Mouse (Mus musculus): ENCODE data around the gene Gm21680.
"Not testable (repeated sequence)": the region's sequence is repeated elsewhere in the genome, so short reads cannot be mapped to it uniquely, and the experiment has no call there.

Gm21680 gene

DNA sequence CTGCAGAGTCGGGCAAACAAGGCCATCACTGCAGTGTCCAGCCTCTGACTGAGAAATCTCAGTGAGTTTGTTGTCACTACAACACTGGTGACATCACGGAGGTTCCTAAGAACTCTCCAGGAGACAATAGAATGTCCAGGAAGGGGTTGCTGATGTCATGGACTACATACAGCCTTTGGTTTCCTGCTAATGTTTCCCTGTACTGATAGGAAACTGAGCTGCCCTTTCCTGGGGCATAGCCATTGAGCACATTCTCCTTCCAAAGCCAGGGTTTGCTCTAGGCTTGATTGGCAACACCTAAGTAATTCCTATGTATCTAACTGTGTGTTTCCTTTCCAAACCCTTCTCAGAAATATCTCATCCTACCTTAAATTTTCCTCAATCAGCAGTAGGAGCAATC lies at the start of gene Gm21680:
Gm21680 (minus strand) TSS at position 101 of the 400 bp plus-strand sequence.
- not testable (repeated sequence) for DNase-seq (ENCODE audit: low read depth, low spot score)

DNA sequence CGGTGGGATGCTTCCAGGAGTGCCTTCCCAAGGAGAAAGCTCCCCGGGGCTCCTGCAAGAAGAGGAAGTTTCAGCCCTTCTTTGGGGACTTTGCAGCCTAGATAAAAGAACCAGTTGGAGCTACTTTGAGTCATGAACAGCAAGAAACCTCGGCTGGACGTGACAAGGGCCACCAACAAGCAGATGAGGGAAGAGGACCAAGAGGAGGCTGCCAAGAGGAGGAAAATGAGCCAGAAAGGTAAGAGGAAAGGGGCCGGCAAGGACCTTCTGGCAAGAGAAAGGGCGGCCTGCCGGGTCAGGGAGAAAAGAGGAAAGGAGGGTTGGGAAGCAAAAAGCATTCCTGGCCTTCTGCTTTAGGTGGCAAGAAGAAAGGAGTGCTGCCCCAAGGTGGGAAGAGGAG lies 35.2 kb upstream of the Gm21680 start:
- not testable (repeated sequence) for DNase-seq (ENCODE audit: low read depth, low spot score)

DNA sequence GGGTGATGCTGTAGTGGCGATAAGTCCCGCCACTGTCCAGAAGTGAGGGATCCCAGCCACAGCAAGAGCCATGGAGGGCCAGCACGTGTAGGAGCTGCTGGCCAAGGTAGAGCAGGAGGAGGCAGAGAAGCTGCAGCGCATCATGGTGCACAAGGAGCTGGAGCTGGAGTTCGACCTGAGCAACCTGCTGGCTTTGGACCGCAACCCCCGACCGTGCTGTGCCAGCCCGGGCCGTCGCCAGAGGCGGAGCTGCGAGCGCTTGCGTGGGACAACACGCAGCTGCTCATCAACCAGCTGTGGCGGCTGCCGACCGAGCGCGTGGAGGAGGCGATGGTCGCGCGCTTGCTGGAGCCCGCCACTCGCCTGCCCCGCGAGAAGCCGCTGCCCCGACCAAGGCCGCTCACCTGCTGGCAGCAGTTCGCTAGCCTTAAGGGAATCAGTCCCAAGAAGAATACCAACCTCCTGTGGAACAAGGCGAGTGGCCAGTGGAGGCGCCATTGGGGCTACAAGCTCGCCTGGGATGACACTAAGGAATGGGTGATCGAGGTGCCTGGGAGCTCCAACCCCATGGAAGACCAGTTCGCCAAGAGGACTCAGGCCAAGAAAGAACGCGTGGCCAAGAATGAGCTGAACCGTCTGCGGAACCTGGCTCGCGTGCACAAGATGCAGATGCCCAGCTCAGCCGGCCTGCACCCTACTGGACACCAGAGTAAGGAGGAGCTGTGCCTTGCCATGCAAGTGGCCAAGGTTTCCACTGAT lies 34.7 kb upstream of the Gm21680 start:
- DNase-seq (ENCODE audit: low read depth, low spot score): peak; percentile 37

DNA sequence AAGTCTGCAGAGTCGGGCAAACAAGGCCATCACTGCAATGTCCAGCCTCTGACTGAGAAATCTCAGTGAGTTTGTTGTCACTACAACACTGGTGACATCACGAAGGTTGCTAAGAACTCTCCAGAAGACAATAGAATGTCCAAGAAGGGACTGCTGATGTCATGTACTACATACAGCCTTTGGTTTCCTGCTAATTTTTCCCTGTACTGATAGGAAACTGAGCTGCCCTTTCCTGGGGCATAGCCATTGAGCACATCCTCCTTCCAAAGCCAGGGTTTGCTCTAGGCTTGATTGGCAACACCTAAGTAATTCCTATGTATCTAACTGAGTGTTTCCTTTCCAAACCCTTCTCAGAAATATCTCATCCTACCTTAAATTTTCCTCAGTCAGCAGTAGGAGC lies 32.2 kb upstream of the Gm21680 start, which contains the start of gene Gm1979:
Gm1979 (minus strand) TSS at position 101 of the 400 bp plus-strand sequence.
- DNase-seq (ENCODE audit: low read depth, low spot score): not testable (repeated sequence)

DNA sequence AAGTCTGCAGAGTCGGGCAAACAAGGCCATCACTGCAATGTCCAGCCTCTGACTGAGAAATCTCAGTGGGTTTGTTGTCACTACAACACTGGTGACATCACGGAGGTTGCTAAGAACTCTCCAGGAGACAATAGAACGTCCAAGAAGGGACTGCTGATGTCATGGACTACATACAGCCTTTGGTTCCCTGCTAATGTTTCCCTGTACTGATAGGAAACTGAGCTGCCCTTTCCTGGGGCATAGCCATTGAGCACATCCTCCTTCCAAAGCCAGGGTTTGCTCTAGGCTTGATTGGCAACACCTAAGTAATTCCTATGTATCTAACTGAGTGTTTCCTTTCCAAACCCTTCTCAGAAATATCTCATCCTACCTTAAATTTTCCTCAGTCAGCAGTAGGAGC lies 16.1 kb upstream of the Gm21680 start, which contains the start of gene Gm21698:
Gm21698 (minus strand) TSS at position 101 of the 400 bp plus-strand sequence.
- DNase-seq (ENCODE audit: low read depth, low spot score): not testable (repeated sequence)

DNA sequence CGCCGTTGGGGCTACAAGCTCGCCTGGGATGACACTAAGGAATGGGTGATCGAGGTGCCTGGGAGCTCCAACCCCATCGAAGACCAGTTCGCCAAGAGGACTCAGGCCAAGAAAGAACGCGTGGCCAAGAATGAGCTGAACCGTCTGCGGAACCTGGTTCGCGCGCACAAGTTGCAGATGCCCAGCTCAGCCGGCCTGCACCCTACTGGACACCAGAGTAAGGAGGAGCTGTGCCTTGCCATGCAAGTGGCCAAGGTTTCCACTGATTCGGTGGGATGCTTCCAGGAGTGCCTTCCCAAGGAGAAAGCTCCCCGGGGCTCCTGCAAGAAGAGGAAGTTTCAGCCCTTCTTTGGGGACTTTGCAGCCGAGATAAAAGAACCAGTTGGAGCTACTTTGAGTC lies 15.4 kb downstream of the Gm21680 start:
- DNase-seq (ENCODE audit: low read depth, low spot score): not testable (repeated sequence)

DNA sequence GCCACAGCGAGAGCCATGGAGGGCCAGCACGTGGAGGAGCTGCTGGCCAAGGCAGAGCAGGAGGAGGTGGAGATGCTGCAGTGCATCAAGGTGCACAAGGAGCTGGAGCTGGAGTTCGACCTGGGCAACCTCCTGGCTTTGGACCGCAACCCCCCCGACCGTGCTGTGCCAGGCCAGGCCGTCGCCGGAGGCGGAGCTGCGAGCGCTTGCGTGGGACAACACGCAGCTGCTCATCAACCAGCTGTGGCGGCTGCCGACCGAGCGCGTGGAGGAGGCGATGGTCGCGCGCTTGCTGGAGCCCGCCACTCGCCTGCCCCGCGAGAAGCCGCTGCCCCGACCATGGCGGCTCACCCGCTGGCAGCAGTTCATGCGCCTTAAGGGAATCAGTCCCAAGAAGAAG lies 15.9 kb downstream of the Gm21680 start:
- peak; percentile 20 for DNase-seq (ENCODE audit: low read depth, low spot score)

DNA sequence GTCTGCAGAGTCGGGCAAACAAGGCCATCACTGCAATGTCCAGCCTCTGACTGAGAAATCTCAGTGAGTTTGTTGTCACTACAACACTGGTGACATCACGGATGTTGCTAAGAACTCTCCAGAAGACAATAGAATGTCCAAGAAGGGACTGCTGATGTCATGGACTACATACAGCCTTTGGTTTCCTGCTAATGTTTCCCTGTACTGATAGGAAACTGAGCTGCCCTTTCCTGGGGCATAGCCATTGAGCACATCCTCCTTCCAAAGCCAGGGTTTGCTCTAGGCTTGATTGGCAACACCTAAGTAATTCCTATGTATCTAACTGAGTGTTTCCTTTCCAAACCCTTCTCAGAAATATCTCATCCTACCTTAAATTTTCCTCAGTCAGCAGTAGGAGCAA lies 18.1 kb downstream of the Gm21680 start, which contains the start of gene Gm21671:
Gm21671 (minus strand) TSS at position 101 of the 400 bp plus-strand sequence.
- not testable (repeated sequence) for DNase-seq (ENCODE audit: low read depth, low spot score)

DNA sequence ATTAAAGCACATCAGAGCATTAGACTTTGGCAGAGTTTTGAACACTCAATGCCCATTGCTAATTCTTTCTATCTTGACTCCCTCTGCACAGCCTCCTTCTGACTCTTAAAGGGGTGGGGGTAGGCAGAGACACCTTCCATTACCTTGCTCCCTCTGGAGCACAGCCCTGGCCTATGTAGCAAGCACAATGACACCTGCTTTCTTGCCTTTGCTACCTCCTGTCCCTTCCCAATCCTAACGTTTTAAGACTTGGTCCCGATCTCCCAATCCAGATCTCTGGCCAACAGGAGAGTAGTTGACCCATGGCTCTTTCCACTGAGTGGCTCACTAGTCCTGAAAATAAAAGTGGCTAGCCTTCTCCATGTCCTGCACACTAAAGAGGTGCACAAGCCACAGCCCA lies 27.1 kb downstream of the Gm21680 start:
- not testable (repeated sequence) for DNase-seq (ENCODE audit: low read depth, low spot score)

DNA sequence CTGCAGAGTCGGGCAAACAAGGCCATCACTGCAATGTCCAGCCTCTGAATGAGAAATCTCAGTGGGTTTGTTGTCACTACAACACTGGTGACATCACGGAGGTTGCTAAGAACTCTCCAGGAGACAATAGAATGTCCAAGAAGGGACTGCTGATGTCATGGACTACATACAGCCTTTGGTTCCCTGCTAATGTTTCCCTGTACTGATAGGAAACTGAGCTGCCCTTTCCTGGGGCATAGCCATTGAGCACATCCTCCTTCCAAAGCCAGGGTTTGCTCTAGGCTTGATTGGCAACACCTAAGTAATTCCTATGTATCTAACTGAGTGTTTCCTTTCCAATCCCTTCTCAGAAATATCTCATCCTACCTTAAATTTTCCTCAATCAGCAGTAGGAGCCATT lies 30.2 kb downstream of the Gm21680 start, which contains the start of gene Gm21663:
Gm21663 (minus strand) TSS at position 101 of the 400 bp plus-strand sequence.
- not testable (repeated sequence) for DNase-seq (ENCODE audit: low read depth, low spot score)
